Mouse (Mus musculus): Measurements from ENCODE around the gene Tmem41a.
"Not testable (repeated sequence)": the region's sequence is repeated elsewhere in the genome, so short reads cannot be mapped to it uniquely, and the experiment has no call there.

Tmem41a gene

DNA sequence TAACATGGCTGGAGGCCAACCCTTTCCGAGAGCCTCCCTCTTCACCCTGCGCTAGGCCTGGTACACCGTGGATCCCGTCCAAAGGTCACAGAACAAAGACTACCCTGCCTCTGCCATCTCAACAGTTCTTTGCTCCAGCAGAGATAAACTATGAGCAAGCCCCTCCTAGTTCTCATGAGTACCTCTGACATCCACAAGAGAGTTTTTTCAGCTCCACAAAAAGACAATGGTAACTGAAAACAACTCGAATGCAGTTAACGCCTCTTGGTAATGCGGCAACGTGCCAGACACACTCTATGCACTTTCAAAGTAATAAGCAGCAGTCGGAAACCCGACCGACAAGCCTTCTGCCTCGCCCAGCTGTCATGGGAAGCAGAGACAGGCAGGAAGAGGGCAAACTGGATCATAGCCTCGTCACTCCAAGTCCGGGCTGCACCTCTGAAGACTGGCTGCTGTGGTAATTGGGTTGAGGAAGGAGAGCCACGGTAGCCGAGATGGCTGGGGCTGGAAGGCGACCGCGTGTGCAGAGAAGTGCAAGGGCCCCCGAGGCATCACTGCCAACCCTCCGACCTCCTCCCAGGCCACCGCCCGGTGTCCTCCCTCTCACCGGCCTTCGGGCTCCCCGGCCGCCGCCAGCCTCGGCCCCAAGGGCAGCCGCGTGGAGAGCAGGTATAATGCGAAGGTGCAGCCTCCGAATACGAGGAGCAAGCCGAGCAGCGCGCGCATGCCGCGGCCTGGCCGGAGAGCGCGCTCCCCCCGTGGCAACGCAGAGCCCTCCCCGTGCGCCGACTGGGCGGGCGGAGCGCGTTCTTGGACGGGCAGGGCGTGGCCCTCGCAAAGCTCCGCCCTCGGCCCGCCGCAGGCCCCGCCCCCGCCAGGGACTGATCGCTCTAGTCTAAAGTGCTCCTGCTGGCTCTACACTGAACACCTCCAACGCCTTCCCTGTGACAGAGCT lies at the start of gene Tmem41a:
Gene Tmem41a (minus strand): TSS at position 792 of the 955 bp plus-strand sequence.
- peak; percentile 77 to 85 for DNase-seq (ENCODE audit: low spot score in 2 of 2)

DNA sequence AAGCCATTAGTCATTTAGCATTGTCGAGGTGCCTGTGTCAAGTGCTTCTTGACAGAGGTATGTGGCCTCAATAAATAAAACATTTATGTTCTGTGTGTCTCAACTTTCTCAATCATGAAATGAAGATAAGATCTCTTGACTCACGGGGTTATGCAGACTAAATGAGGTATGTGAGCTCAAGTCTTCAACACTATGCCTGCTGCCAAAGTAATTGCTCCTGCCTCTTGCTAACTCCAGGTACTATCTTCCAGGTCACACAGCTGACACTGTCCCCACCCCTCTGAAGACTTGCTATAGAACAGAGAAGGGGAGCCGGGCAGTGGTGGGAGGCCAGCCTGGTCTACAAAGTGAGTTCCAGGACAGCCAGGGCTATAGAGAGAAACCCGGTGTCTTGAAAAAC lies 49.0 kb upstream of the Tmem41a start:
- DNase-seq (ENCODE audit: low spot score in 2 of 2) = no peak

DNA sequence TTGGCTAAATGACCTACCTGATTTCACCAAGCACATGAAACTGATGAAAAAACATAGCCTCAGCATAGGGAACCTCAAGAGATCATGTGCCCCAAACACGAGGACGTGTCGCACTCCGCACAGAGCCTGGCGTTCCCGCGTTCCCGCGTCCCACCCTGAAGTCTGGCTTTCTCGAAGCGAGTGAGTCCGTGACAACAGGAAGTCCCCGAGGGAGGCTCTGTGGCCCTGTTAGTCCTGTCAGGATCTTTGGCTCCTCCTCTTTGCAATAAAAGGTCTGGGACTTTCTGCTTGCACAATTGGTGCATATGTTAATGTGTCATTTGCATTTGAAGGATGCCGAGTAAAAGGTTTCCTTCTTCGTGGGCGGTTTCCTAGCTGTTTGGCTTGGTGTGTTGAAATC lies 48.0 kb upstream of the Tmem41a start, which contains the start of gene Liph:
Gene Liph (minus strand): TSS at position 360 of the 400 bp plus-strand sequence.
- DNase-seq (ENCODE audit: low spot score in 2 of 2) = no peak

DNA sequence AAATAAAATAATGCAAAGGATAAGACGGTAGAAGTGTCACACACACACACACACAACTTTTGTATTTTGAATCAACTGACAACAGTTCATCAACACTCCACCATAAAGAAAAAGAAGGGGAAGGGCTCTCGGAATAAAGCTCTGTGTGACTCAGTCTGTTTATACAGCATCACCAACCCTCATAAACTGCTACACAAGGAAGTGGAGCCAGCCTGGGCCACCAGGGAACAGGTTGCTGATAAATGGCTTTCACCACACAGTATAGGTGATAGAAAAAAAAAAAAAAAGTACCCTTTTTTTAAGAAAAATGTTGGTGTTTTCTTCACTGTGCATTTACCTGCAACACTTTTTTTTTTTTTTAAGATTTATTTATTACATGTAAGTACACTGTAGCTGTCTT lies 44.4 kb upstream of the Tmem41a start:
- no peak for DNase-seq (ENCODE audit: low spot score in 2 of 2)

DNA sequence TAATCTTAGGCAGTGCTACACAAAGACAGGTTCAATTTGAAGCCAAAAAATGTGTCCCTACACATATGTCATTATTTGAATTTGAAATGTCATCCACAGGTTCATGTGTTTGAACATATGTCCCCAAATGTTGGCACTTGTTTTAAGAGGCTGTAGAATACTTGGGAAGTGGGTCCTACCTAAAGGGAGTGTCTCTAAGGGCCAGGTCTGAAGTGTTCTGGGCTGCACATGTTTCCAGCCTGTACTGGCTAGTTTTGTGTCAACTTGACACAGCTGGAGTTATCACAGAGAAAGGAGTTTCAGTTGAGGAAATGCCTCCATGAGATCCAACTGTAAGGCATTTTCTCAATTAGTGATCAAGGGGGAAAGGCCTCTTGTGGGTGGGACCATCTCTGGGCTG lies 43.5 kb upstream of the Tmem41a start:
- DNase-seq (ENCODE audit: low spot score in 2 of 2) = not testable (repeated sequence)

DNA sequence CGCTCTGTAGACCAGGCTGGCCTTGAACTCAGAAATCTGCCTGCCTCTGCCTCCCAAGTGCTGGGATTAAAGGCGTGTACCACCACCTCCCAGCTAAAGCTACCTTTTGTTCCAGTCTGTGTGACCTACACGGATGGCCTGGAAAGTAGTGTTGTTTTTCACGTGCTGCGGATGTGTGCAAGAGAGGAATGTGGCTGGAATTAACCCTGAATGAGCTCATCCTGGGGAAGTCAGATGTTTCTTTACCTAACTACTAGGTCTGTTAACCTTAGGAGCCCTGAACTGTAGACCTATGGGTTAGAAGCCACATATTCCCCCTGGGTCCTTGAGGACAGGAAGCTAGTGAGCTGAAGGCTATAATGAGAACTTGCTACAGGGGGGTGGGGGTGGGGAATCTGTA lies 40.6 kb upstream of the Tmem41a start:
- DNase-seq (ENCODE audit: low spot score in 2 of 2) = no peak

DNA sequence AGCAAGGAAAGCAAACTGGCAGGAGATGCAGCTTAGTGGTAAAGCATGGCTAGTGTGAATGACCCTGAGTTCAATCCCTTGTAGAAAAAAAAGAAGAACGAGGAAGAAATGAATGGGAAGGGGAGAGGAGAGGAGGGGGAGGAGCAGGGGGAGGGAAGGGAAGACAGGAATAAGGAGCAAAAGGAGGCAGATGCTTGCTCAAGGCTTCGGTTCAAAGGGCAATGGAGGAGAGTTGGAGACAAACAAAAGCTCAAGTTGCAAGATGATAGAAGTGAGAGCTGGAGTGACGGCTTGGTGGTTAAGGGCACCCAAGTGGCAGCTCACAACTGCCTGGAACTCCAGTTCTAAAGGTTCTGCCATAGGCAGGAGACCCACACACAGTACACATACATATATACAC lies 38.8 kb upstream of the Tmem41a start:
- no peak for DNase-seq (ENCODE audit: low spot score in 2 of 2)

DNA sequence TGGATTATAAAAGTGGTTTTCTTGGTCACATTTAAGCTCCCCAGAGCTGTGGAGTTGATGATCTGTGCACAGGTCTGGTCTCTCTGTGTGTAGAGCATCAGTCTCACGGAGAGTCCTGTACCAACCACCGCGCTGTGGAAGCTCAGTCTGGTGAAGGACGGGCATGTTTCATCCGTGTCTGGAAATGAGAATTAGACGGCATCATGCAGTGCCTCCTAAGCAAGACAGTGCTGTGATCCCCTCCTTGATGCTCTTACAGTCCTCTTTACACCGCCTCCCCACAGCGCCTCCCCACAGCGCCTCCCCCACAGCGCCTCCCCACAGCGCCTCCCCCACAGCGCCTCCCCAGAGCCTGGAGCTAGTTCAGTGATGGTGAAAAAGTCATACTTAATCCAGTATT lies 36.7 kb upstream of the Tmem41a start:
- DNase-seq (ENCODE audit: low spot score in 2 of 2) = no peak

DNA sequence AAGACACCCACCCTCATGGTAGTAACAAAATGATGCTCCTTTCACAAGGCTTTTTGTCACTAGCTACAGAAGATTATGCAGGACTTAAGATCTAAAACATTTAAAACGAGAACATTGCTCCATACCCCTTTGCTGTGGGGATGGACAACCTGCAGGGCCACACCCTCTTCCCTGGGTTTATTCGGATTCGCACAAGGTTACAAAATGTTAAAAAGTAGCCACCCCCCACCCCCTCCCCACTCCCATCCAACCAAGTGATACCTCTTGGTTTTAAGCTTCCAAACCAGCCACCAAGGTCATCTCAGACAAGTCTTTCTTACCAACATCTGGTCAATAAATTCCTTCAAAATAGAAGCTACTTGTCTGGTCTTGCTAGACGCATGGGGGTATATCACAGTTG lies 36.2 kb upstream of the Tmem41a start:
- no peak for DNase-seq (ENCODE audit: low spot score in 2 of 2)

DNA sequence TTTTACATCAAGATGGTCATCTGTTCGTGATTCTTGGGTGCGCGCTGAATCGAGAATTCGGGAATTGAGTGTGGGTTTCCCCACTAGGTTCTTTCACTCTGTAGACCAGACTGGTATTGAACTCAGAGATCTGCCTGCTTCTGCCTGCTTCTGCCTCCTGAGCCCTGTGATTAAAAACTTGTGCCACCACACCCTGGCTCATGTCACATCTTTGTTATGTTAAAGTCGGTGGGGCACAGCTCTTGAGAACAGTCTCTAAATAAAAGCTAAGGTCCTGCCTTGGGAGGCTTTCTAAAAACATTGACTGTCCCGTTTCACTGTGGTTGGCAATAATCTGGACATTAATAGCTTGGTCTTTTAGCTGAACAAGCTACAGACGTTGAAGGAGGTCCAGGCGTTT lies 35.8 kb upstream of the Tmem41a start:
- no peak for DNase-seq (ENCODE audit: low spot score in 2 of 2)

DNA sequence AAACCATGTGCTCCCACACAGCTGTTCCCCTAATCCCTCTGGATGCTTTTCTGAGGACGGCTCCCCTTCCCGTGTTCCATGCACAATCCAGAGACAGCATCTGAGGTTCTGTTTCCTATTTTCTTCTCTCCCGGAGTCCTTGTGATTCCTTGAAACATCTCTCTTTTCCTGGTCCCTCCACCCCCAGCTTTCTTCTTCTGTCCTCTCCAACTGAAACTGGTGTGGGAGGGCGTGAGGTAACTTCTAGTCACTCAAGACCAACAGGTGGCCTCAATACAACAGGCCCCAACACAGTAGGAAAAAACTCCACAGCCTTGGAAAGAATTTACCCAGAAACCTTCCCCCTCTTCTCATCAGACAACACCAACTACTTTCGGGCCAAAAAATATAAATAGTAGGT lies 30.0 kb upstream of the Tmem41a start:
- DNase-seq (ENCODE audit: low spot score in 2 of 2) = no peak

DNA sequence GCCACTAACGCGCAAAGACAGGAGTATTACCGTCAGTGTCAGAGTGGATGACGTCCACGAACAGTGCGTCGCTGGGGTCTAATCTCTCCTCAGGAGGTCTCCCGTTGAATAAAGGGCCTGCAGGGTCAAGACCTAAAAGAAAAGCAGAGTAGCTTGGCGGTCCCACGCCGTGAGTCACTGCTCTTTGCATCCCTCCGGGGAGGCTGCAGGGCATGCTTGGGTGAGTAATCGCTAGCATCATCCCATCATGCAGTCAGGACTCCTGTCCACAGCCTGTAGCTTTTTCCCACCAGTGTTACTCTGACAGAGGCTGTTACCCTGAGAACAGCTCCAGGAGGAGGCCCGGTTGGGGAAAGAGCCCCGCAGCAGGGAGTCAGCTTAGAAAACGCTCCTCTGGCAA lies 28.9 kb upstream of the Tmem41a start:
- no peak for DNase-seq (ENCODE audit: low spot score in 2 of 2)

DNA sequence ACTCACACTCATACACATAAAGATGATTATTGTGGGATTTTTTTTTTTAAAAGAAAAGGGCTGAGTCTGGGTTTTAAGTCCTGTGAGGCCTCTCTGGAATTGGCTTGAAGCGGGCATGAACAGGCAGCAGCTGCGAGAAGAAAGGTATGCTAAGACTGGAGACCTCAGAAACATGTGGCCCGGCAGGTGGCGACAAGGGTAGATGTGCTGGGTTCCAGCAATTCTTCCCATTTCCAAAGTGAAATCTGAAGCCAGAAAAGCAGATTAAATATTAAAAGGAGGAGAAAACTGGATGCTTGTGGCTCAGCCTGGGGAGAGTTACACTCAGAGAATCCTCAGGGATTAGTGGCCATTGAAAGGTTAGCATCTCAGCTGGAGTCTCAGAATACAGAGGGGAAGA lies 24.1 kb upstream of the Tmem41a start:
- DNase-seq (ENCODE audit: low spot score in 2 of 2) = no peak

DNA sequence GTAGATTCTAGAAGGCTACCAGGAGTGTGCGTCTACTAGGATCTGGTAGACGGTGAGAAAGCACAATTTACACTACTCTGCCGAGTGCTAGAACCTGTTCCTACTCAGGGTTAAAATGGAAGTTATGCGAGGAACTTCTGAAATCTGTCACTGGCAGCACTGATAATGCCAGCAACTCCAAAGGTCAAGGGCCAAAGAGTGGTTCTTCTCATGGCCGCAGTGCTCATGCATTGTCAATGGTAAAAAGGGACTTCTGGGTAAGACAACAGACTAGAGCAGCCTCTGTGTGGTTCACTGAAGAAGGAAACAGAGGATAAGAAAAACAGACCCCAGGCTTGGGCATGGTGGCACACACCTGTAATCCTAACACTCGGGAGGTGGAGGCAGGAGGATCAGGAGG lies 23.2 kb upstream of the Tmem41a start:
- DNase-seq (ENCODE audit: low spot score in 2 of 2) = no peak

DNA sequence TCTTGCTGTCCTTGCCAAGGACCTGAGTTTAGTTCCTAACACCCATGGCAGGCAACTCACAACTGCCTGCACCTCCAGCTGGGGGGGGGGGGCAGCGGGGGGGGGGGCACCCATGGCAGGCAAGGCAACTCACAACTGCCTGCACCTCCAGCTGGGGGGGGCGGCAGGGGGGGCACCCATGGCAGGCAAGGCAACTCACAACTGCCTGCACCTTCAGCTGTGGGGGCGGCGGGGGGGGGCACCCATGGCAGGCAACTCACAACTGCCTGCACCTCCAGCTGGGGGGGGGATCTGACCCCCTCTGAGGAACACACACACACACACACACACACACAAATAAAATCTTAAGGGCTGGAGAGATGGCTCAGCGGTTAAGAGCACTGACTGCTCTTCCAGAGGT lies 22.5 kb upstream of the Tmem41a start:
- DNase-seq (ENCODE audit: low spot score in 2 of 2) = no peak

DNA sequence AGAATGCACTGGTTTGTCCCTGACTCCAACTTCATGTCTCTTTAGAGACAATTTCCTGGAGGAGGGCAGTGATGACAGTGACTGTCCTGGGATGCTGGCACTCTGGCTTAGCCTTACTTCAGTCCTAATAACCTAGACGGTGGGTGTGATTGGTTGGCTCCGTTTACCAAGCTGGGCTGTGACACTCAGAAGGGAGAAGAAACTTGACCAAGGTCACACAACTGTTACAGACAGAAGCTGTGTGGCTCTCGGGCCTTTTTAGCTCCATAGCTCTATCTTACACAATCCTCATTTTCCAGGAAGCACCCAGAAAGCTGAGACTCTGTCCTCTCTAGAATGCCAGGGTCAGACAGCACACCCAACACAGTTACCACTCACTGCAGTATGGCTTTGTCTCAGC lies 18.2 kb upstream of the Tmem41a start:
- no peak for DNase-seq (ENCODE audit: low spot score in 2 of 2)

DNA sequence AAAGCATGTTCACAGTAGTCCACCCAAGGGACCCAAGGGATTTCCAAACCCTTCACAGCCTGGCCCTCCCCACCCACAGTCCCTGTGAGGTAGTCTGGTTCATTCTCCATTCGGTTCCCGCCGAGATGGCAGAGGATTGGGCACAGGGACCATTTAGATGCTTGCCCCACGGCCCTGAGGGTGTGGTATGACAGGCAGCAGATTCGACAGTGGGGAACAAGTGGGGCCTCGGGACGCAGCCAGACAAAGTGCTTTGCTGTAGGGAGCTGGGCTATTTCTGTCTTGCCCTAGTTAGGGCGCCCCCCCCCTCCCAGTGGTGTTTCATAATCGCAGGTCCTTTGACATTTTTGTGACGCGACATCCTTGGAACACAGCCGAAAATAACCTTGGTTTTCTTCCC lies 8.2 kb upstream of the Tmem41a start:
- DNase-seq (ENCODE audit: low spot score in 2 of 2) = no peak

DNA sequence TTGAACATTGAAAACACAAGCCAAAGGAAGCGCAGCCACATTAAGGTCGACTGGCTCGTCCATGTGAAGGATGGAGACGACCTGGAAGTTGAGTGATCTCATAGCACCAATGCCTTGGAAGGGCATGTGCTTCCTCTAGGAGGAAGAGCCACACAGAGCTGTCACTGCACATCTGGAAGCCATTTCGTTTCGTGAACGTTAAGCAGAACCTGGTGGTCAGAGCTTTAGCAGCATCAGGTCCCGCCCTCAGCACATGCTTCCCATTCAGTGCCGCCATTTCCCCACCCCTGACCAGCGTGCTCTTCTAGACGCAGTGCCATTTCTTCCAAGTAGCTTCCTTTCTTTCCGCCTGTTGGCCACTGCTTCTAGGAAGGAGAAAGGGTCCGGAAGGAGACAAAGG lies 18.9 kb downstream of the Tmem41a start:
- no peak for DNase-seq (ENCODE audit: low spot score in 2 of 2)

DNA sequence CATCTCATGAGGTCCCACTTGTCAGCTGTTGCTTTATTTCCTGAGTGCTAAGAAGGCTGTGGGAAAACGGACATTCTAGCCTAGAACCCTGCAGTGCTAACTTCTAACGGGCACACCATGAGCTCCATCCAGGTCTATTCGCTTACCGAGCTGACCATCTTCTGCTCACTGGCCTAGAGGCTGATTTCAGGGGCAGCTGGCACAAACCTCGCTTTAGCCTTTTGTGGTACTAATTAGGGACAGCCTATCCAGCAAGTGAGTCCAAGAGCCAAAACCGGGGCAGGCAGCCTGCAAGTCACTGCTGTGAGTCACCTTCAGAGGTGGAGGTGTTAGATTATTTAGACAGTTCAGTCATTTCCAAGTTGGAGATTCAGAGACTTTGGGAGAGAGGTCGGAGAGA lies 30.7 kb downstream of the Tmem41a start:
- DNase-seq (ENCODE audit: low spot score in 2 of 2) = no peak

DNA sequence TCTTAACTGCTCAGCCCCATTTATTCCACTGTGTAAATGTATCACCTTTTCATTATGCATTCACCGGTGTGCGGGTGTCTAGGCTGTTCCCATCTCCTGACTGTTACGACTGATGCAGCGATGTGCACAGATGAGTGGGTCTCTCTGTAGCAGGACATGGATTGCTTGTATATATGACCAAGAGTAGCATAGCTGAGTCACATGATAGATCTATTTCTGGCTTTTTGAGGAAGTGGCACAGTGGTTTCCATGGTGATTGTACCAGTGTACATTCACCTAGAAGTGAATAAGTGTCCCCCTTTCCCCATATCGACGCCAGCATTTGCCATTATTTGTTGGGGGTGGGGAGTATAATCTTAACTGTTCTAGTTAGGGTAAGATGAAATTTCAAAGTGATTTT lies 34.0 kb downstream of the Tmem41a start:
- DNase-seq (ENCODE audit: low spot score in 2 of 2) = no peak

DNA sequence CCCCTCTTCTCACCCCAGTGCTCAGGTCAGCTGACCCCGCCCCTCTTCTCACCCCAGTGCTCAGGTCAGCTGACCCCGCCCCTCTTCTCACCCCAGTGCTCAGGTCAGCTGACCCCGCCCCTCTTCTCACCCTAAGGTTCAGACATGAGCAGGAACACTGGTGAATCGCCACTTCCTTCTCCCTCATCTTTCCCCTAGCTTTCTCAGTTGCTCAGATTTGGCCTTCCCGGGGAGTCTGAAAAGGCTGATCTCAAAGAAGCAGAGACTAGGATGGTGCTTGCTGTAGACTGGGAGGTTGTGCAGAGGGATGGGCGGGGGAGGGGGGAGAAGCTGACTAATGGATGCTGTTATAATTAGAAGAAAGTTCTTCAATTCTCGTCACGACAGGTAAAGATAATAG lies 38.4 kb downstream of the Tmem41a start:
- DNase-seq (ENCODE audit: low spot score in 2 of 2) = not testable (repeated sequence)

DNA sequence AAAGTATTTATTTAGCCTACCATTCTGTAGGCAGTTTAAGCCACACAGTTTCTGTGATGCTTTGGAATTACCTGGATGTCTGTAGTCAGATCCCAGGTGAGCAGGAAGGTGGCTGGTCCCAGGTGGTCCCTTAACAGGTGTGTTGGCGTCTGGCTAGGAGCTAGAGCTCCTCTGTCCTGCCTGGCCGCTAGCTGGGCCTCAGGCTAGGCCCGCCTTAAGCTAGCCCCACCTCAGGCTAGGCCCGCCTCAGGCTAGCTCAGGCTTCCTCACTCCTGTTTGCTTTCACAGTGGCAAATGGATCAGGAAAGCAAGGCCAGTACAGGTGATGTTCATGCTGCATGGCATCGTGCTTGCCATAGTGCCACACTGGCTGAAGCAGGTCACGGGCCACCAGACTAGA lies 40.5 kb downstream of the Tmem41a start:
- DNase-seq (ENCODE audit: low spot score in 2 of 2) = no peak

DNA sequence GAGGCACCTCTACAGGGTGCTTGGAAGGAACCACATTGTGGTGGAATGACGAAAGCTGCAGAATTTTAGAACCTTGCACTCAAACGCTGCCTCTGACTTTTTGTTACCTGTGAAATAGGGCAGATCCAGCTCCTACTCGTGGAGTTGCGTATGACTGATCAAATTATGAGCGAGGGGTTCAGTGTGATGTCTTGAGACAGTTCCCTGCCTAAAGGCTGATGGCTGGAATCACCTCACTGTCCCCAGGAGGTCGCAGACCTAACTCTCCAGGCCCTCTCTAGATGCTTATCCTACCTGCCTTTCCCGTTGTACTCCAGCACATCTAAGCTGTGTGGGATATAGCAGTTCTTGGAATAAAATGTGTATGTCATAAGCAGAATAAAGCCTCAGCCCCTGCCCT lies 41.4 kb downstream of the Tmem41a start:
- no peak for DNase-seq (ENCODE audit: low spot score in 2 of 2)

DNA sequence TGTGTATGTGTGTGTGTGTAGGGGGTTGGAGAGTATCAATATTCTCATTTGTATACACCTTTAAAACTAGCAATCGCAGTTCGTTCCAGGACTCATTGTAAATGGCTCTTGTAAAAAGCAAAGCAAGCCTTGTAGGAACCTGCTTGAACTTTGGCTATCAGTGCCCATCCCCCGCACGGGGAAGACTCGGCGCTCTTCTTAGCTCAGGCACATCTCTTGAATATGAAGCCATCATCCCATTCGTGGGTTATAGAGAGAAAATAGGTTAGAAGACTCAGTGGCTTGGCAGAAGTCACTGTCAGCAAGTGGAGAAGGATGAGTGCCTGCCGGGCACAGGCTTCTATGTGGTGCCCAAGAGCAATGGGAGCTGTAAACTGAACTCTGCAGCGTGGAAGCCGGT lies 42.7 kb downstream of the Tmem41a start:
- DNase-seq (ENCODE audit: low spot score in 2 of 2) = no peak
